Mouse (Mus musculus): ENCODE measurements at regions not wholly inside any gene's neighbourhood (a gene's known extent, or its start where the extent isn't known, plus 50 kb on each side); places are given as distances from the start of the nearest gene placed in this dataset.

GRCm38 (mm10) chr10:109237026-109237425 lies 226.2 kb upstream of the Syt1 start:
- intact Hi-C loops (cut with DNase I) = no loop called here
- DNase-seq (ENCODE audit: extremely low spot score in 1 of 2, low spot score in 2 of 2) = no peak

- intact Hi-C loops (cut with DNase I) = no loop called here
Observed at GRCm38 (mm10) chr10:109226989-109227388, 216.2 kb upstream of the Syt1 start.

GRCm38 (mm10) chr10:109188761-109189503 lies 178.2 kb upstream of the Syt1 start:
- intact Hi-C loops (cut with DNase I) = no loop called here
- peak in 1 of 2 experiments; percentile 33 for DNase-seq (ENCODE audit: extremely low spot score in 1 of 2, low spot score in 2 of 2)

More at GRCm38 (mm10) chr10:109226989-109227388, 216.2 kb upstream of the Syt1 start:
- no peak for DNase-seq (ENCODE audit: extremely low spot score in 1 of 2, low spot score in 2 of 2)

GRCm38 (mm10) chr10:109188252-109188651 lies 177.5 kb upstream of the Syt1 start:
- no peak for DNase-seq (ENCODE audit: extremely low spot score in 1 of 2, low spot score in 2 of 2)

GRCm38 (mm10) chr10:109185243-109185642 lies 174.5 kb upstream of the Syt1 start:
- intact Hi-C loops (cut with DNase I) = no loop called here
- DNase-seq (ENCODE audit: extremely low spot score in 1 of 2, low spot score in 2 of 2) = no peak

More at GRCm38 (mm10) chr10:109188252-109188651, 177.5 kb upstream of the Syt1 start:
- intact Hi-C loops (cut with DNase I) = no loop called here

GRCm38 (mm10) chr10:109180527-109180926 lies 169.7 kb upstream of the Syt1 start:
- no peak for DNase-seq (ENCODE audit: extremely low spot score in 1 of 2, low spot score in 2 of 2)
- intact Hi-C loops (cut with DNase I) = no loop called here

GRCm38 (mm10) chr10:109160730-109161129 lies 149.9 kb upstream of the Syt1 start:
- DNase-seq (ENCODE audit: extremely low spot score in 1 of 2, low spot score in 2 of 2) = no peak

GRCm38 (mm10) chr10:109155768-109156167 lies 145.0 kb upstream of the Syt1 start:
- intact Hi-C loops (cut with DNase I) = no loop called here
- no peak for DNase-seq (ENCODE audit: extremely low spot score in 1 of 2, low spot score in 2 of 2)

More at GRCm38 (mm10) chr10:109160730-109161129, 149.9 kb upstream of the Syt1 start:
- intact Hi-C loops (cut with DNase I) = no loop called here

- intact Hi-C loops (cut with DNase I) = no loop called here
- DNase-seq (ENCODE audit: extremely low spot score in 1 of 2, low spot score in 2 of 2) = no peak
Observed at GRCm38 (mm10) chr10:109140421-109140938, 129.7 kb upstream of the Syt1 start.

GRCm38 (mm10) chr10:109136763-109137732 lies 126.3 kb upstream of the Syt1 start:
- intact Hi-C loops (cut with DNase I) = no loop called here
- no peak for DNase-seq (ENCODE audit: extremely low spot score in 1 of 2, low spot score in 2 of 2)

- DNase-seq (ENCODE audit: extremely low spot score in 1 of 2, low spot score in 2 of 2) = no peak
- intact Hi-C loops (cut with DNase I) = no loop called here
Observed at GRCm38 (mm10) chr10:109134521-109134920, 123.7 kb upstream of the Syt1 start.

GRCm38 (mm10) chr10:109132091-109132573 lies 121.3 kb upstream of the Syt1 start:
- no peak for DNase-seq (ENCODE audit: extremely low spot score in 1 of 2, low spot score in 2 of 2)
- intact Hi-C loops (cut with DNase I) = no loop called here

GRCm38 (mm10) chr10:109129552-109130110 lies 118.8 kb upstream of the Syt1 start:
- DNase-seq (ENCODE audit: extremely low spot score in 1 of 2, low spot score in 2 of 2) = no peak
- intact Hi-C loops (cut with DNase I) = no loop called here

GRCm38 (mm10) chr10:109129068-109129467 lies 118.3 kb upstream of the Syt1 start:
- intact Hi-C loops (cut with DNase I) = no loop called here

GRCm38 (mm10) chr10:109126699-109127098 lies 115.9 kb upstream of the Syt1 start:
- no peak for DNase-seq (ENCODE audit: extremely low spot score in 1 of 2, low spot score in 2 of 2)
- intact Hi-C loops (cut with DNase I) = no loop called here

More at GRCm38 (mm10) chr10:109129068-109129467, 118.3 kb upstream of the Syt1 start:
- DNase-seq (ENCODE audit: extremely low spot score in 1 of 2, low spot score in 2 of 2) = no peak

GRCm38 (mm10) chr10:109117143-109117542 lies 106.4 kb upstream of the Syt1 start:
- intact Hi-C loops (cut with DNase I) = loop anchor here (5.0 kb wide), 1 partner anchor 110 kb away; no protein-coding TSS in a partner anchor
- DNase-seq (ENCODE audit: extremely low spot score in 1 of 2, low spot score in 2 of 2) = peak in 1 of 2 experiments; percentile 16

GRCm38 (mm10) chr10:109115013-109115627 lies 104.3 kb upstream of the Syt1 start:
- intact Hi-C loops (cut with DNase I) = loop anchor here (5.0 kb wide), 1 partner anchor 108 kb away; no protein-coding TSS in a partner anchor
- no peak for DNase-seq (ENCODE audit: extremely low spot score in 1 of 2, low spot score in 2 of 2)

- no peak for DNase-seq (ENCODE audit: extremely low spot score in 1 of 2, low spot score in 2 of 2)
- intact Hi-C loops (cut with DNase I) = no loop called here
Observed at GRCm38 (mm10) chr10:109105781-109106180, 95.0 kb upstream of the Syt1 start.

Measured in left cerebral cortex, postnatal 10 days (tissue).